Mouse (Mus musculus): ENCODE measurements around the gene Psmc2. TPM values are rescaled to one million over a fixed set of nuclear protein-coding genes. Genes with fewer than 3 reads are reported as not detected.
A peak's percentile ranks its signal among the peaks of the same experiment; 100 is the strongest.

Gene Psmc2
- total and polyA plus RNA-seq, 3 experiments = 297 to 356 (median 316) TPM

DNA sequence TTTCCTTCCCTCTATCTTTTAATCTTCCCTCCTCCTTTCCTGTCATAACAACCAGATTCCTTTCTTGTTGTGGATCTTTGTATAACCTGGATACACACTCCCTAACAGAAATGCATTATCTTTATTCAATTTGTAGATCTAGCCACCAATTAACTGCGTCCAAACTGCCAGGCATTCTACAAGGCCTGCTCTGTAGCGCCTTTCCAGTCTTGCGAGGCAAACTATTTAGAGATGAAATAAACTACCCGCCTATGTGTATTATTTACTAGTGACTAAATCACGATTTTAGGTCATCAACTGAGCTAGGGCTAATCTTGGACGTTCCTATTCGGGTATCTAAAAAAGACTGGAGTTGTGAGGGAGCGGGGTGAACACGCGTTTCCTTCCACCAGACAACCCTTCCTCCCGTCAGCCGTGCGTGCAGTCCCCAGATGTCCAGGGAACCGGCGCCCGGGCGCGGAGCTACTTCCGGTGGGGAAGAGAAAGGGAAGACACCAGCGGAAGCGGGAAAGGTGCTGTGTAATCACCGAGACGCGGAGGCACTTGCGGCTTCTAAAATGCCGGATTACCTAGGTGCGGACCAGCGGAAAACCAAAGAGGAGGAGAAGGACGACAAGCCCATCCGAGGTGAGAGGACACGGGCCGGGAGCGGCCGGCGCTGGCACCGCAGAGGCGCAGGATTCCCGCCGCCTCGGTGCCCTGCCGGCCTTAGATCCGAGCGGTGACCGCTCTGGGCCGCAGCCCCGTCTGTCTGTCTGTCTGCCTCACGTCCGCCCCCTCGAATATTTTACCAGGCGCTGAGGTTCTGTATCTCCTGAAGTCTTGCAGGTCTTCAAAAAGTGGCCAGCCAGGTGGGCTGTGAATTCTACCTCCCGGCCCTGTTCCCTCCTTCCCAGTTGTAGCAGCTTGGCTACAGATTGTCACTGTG lies 1.4 kb downstream of the Psmc2 start (continued):
- TF ChIP-seq NELFE (IDR thresholded peaks at IDR 0.05; ENCODE audit: low read depth, low read length) = peak; percentile 93
- peak; percentile 81 to 94 for TF ChIP-seq POLR2A (IDR thresholded peaks at IDR 0.05; ENCODE audit: control insufficient read depth in 1 of 2, insufficient read depth in 1 of 2, low read depth in 1 of 2, low read length in 2 of 2, poor library complexity in 1 of 2)
- TF ChIP-seq POLR2AphosphoS2 (IDR thresholded peaks at IDR 0.05; ENCODE audit: low read length) = peak; percentile 90
- TF ChIP-seq GATA1 (IDR thresholded peaks at IDR 0.05; ENCODE audit: low read depth, low read length) = 0 out of 2 replicates have a peak, but pooled peaks have one; percentile 2
- TF ChIP-seq GABPA (IDR thresholded peaks at IDR 0.05; ENCODE audit: low read depth, low read length) = no peak
- TF ChIP-seq RCOR1 (IDR thresholded peaks at IDR 0.05; ENCODE audit: low read depth, low read length) = no peak; the same call in 1 of the 2 replicates
- TF ChIP-seq ETS1 (IDR thresholded peaks at IDR 0.05; ENCODE audit: low read depth, low read length) = no peak; the same call in 1 of the 2 replicates
- peak; percentile 86 for TF ChIP-seq SIN3A (IDR thresholded peaks at IDR 0.05; ENCODE audit: low read length)
- peak; percentile 77; the same call in 1 of the 2 replicates for TF ChIP-seq E2F4 (IDR thresholded peaks at IDR 0.05; ENCODE audit: borderline replicate concordance, low read depth, low read length)
- TF ChIP-seq CTCF (IDR thresholded peaks at IDR 0.05 in 2 of 3, conservative IDR thresholded peaks at IDR 0.05 in 1 of 3; ENCODE audit: control insufficient read depth in 1 of 3, insufficient read depth in 1 of 3, low read depth in 2 of 3, low read length in 3 of 3, poor library complexity in 1 of 3, severe bottlenecking in 1 of 3) = no peak
- no peak for TF ChIP-seq SMC3 (IDR thresholded peaks at IDR 0.05; ENCODE audit: low read depth, low read length)
- peak; percentile 78 for TF ChIP-seq TCF12 (IDR thresholded peaks at IDR 0.05; ENCODE audit: low read depth, low read length)
- peak; percentile 93; the same call in 1 of the 2 replicates for TF ChIP-seq UBTF (IDR thresholded peaks at IDR 0.05; ENCODE audit: borderline replicate concordance, insufficient read depth, low read depth, low read length)
- peak; percentile 91 for TF ChIP-seq MAX (IDR thresholded peaks at IDR 0.05; ENCODE audit: low read length)
- TF ChIP-seq CHD2 (IDR thresholded peaks at IDR 0.05; ENCODE audit: low read length) = no peak
- peak; percentile 93 for TF ChIP-seq HCFC1 (IDR thresholded peaks at IDR 0.05; ENCODE audit: low read depth, low read length)
- TF ChIP-seq KAT2A (conservative IDR thresholded peaks at IDR 0.05; ENCODE audit: low read depth, low read length) = no peak; the same call in 1 of the 2 replicates
- TF ChIP-seq ZKSCAN1 (IDR thresholded peaks at IDR 0.05; ENCODE audit: low read depth, low read length) = no peak
- TF ChIP-seq TBP (IDR thresholded peaks at IDR 0.05; ENCODE audit: low read depth, low read length) = peak; percentile 91
- TF ChIP-seq ZC3H11A (IDR thresholded peaks at IDR 0.05; ENCODE audit: low read depth, low read length) = no peak
- 0 out of 2 replicates have a peak, but pooled peaks have one; percentile 35 for TF ChIP-seq ZMIZ1 (IDR thresholded peaks at IDR 0.05; ENCODE audit: low read depth, low read length)
- peak in 1 of 2 experiments; percentile 18; a peak in 1 of 4 replicates for TF ChIP-seq EP300 (IDR thresholded peaks at IDR 0.05; ENCODE audit: low read depth in 1 of 2, low read length in 2 of 2)
- 0 out of 2 replicates have a peak, but pooled peaks have one; percentile 24 for TF ChIP-seq ZNF384 (IDR thresholded peaks at IDR 0.05; ENCODE audit: low read depth, low read length)

All from MEL (cell line).